Mouse (Mus musculus) layer of hippocampus, adult 18-20 months (tissue): Measurements from ENCODE around the gene Nsf. TPM values are rescaled to one million over a fixed set of nuclear protein-coding genes. Genes with fewer than 3 reads are reported as not detected.

Source experiments
- DNase-seq, 2 experiments: peaks; one replicate each; pipeline ENCODE4 v3.0.0; 2022; ENCODE audit warnings: low spot score in 2 of 2
- total RNA-seq, 2 experiments: library from RNA; stranded (reverse); gene quantifications; 2 replicates each; pipeline ENCODE4 v1.2.3; 2021

Nsf gene
- total RNA-seq, 2 experiments from 2014 or later, result 1,253 to 1,269 TPM

DNA sequence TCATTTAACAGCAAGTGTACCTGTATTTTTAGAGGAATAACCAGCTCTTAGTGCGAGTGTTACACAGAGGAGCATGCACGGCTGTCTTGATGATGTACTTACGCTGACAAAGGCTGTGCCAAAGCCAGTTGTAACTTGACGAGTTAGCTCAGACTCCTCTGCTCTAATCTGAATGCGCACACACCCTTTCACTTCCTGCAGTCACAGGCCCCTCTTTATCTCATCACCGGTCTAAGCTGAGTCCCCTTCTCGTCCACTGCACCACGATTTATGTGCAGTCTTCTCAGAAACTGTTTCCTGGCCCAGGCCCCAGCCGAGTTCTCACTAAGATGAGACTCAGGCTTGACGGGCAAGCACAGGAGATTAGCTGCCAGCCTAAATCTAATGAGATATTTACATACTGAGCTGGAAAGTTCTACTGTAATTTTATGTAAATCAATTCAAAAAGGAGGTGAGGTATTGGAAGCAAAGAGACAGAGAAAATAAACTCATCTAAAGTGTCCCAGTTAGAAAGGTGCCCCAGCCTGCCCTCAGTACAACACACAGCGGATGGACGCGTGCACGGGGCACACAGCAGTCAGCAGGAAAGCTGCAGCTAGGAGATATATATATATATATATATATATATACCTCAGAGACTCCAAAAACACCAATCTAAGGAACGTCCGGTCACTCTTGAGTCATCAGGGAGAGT is 101.1 kb downstream of the Nsf start:
- no peak for DNase-seq

DNA sequence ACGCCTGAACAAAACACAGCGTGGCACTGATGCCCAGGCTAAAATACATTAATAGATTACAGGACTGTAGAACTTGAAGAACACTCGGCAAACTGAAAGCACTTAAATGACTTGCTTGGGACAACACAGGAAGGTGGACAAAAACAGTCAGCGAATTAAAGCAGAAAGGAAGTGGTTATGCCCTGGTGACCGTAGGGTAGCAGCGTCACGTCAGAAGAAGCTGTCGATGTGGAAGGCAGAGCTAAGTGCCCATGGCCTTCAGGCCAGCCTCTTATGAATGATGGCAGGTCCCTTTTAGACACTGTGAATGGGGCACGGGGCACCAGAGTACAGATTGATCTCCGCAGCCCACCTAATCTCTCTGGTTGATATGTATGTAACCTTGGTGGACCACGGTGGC is 105.6 kb downstream of the Nsf start:
- DNase-seq, result no peak

DNA sequence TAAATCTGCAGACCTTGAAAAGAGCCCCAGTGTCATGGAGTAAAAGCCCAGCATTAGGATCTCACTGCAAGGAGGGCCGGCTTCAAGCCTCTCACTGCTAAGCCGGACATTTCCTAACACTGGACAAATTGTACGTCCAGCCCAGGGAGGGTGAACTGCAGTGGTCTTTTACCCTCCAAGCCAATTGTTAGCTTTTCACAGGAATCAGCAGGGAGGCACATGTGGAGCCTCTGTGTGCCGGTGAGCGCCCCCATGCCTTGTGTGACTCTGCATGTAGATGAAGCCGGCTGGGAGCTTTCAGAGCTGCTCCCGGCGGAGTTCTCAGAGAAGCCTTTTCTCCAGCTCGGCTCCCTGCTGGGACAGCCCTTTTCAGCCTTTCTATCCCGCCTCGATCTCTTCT is 113.0 kb downstream of the Nsf start:
- peak; percentile 30 to 55 for DNase-seq

DNA sequence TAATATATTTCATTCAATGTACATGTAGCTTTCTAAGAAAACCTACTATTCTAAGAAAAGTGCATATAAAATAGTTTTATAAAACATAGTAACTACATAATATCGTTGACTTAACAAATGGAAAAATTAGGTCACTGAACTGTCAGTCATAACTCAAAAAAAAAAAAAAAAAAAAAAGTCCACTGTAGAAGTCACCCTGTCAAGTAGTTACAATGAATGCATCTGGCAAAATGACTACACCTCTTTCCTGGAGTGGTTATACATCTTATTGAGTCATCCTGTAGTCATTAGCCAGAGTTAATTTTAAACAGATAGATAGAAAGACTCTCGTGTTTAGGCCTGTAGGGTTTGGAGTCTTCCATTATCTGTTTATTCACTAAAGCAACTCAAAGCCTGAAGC is 114.9 kb downstream of the Nsf start:
- DNase-seq, result no peak

DNA sequence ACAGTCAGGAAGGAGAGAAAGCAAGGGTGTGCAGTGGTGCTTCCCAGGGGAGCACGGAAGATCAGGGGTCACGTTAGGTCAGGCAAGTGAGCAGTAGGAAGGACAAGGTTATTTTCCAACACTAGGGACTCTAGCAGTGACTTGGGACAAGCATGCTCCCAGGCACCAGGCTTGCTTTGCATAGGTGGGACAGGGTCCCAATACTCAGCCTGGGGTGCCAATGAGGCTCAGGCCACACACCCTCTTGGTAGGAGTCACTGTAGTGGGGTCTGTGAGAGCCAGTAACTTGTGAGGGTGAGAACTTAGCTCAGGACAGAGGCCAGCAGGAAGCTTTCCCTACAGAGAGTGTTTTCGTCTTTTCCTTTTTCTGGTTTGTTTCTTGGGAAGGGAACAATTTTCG is 121.5 kb downstream of the Nsf start:
- no peak for DNase-seq

DNA sequence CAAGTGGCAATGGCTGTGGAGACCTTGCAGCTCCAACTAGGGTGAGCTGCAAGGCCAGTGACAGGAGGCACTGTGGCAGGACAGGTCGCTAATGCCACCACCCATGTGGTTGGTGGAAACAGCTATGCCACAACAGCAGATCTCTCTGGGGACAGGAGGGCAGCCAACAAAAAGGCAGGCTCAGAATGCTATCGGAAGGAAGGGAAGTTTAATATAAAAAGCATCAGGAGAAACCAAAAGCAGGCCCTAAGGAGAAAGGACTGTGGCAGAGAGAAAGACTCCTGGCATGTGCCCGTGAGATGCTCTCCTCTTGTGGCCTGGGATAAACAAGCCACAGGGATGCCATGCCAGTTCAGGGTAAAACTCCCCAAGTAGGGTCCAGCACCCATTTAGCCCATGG is 122.1 kb downstream of the Nsf start:
- no peak for DNase-seq

DNA sequence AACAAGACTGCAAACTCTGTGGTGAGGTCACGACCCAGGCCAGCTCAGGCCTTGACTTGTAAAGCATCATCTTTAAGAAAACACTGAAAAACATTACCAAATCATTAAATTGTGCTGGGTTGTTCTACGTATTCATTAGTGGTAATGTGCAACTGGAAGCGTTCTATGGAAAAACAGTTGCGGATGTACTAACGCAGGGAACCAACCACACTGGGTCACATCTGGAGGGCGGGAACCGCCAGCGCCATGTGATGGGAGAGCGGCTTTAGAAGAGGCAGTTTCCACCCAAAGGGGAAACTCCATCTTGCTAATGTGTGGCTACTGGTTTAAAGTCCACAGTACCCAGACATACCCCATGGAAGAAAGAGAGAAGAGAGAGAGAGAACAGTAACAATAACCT is 123.4 kb downstream of the Nsf start:
- no peak for DNase-seq

DNA sequence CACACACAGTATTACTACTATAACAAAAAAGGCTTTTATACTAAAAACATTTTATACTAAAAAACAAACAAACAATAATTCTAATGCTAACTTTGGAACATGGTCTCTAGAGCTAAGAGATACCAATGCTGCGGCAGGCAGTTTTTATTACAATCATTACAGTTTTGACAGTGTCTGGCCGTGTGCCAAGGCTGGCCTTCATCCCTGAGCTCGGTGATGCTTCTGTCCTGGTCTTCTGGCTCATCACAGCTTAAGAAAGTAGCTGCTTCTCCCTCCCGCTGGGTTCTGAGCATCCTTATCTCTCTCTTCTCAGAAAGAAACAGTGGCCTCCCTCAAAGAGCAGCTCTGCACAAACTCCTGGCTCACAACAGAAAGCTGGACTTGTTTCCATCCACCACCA is 123.9 kb downstream of the Nsf start:
- no peak for DNase-seq

DNA sequence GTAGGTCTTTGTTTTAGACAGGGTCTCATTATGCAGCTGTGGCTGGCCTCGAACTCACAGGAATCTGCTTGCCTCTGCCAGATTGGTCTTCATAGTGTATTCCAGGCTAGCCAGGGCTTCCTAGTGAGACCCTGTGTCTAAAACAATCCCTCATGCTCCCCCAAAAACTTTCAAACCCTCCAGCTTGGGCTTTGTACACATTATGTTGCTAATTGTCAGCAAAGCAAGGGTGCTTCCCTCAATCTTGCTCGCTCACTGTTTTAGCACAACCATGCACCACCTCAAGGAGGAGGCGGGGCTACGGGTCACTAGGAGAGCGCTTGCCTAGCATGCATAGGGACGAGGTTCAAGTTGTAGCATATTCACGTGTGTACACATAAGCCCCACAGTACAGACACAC is 125.0 kb downstream of the Nsf start:
- no peak for DNase-seq

DNA sequence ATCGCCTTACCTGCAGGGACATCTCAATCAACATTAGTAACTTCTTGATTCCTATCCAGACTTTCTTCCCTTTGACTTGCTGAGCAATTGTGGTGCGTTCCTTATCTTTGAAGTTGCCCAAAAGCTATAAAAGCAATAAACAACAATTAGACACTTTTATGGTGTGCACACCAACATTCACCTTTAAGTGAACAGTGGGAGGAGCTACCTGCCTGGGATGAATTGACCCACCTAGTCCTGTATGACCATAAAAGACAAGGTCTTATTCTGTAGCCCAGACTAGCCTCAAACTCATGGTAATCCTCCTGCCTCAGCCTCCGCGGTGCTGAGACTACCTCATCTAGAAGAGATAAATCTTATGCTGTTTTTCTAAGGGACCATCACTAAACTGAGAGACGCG is 126.7 kb downstream of the Nsf start:
- DNase-seq, result no peak

DNA sequence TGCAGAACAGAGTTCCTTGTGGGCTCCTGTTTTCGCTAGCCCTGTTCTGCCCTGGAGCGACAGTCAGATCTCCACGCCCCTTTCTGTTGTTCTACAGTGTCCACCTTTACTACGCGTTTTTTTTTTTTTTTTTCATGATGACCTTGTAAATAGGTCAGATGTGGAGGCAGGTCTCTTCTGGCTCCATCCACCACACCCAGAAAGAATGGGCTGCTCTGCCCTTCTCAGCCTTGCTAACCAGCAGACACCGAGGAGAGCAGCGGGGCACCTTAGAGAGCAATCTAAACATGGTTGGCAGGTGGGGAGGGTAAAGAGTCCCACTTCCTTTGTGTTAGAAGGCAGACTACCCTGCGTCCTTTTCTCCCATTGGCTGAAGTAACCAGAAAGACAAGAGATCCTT is 137.1 kb downstream of the Nsf start:
- no peak for DNase-seq

DNA sequence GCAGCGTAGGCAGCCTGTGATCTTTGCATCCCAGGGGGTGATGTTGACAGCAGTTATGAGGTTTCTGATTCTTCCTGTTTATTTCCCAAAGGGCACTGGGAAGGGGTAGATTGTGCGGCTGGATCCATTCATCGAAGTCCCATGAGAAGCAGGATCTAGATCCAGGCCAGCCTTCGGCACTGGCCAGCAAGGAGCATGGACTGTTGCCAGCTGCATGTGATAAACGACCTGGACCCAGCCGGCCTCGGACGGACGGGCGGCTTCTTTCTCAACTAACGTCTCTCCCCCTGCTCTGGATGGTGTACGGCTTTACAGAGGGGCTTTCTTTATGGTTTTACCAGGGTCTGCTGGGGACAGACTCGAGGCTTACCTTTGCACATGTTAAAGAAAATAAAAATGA is 137.9 kb downstream of the Nsf start:
- DNase-seq, result no peak

DNA sequence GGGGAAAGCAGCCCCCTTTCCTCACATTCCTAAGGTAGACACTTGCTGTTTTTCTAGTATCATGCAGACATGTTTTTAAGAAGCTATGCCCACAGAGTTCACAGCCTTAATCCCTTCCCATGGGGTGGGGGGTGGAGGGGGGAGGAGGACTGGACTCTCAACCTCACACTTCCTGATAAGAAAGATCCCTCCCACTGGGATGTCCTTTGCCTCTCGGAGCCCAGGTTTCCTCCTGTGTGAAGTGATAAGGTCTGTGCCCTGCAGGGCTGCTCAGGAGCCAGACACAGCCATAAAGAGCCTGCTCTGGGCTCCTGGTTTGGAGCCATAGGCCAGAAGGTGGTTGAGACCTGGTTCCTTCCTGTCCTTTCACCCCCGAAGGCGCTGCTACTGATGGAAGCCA is 139.0 kb downstream of the Nsf start:
- no peak for DNase-seq

DNA sequence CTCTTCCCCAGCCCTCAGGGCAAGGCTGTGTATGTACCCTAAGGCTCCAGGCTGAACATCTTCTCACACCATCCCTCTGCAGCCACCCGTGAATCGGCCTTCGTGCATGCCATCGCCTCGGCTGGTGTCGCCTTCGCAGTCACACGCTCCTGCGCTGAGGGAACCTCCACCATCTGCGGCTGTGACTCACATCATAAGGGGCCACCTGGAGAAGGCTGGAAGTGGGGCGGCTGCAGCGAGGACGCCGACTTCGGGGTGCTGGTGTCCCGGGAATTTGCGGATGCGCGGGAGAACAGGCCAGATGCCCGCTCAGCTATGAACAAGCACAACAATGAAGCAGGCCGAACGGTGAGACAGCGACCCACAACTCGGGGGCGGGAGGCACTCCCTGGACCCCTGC is 142.6 kb downstream of the Nsf start:
- DNase-seq, result peak in 1 of 2 experiments; percentile 48

DNA sequence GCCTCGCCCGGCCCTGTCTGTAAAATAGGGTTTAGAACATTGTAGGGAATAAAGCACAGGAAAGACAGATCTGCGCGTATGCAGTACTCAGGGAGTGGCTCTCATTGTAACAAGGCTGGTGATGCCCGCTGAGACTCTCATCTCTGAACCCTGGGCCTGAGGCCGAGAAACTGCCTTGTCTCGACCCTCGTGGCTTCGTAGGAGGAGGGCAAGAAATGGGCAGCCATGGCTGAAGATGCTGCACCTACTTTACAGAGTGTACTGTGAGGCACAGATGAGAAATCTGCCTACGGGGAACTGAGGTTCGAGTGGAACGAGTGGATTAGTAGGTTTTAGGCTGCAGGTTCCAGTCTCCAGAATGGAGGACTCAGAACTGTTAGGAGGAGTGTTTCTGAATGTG is 143.2 kb downstream of the Nsf start:
- DNase-seq, result no peak

DNA sequence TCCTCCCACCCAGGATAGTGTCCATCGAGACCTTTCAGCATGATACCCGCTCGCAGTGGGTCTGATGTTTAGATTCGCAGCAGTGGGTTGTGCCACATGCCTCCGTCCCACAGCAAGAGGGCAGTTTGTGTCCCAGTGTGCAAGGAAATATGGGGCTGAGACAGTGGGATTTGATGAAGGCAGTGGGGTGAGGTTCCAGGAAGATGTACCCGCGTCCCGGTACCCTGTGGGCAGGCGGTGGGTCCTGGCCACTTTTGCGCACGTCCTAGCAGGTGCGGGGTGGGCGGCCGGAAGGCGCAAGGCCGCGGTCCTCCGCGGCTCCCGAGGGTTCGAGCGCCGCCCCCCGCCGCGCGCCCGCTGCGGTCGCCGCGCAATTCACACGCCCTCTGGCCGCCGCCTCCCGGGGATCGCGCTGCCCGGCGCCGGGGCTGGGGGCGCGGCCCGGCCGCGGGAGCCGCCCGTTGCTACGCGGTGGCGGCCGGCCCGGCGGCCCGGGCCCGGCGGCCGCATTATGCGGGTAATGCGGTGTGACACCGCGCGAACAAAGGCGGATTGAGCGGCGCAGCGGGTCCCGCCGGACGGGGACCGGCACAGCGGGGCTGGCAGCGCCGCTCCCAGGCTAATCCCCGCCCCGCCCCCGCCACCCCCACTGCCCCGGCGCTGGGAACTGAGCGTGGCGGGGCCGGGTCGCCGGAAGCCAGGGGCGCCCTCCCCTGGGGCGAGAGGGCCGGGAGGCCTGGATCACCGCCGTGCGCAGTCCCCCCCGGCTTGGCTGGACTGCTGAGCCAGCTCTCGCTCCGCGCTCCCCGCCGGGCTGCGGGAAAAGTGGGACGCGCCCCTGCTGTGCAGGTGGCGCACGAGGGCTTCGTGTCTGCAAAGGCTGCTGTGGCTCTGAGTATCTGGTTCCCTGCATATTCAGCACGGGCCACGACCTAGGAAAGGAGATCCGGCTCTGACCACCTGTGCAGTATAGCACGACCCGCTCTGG is 144.0 kb downstream of the Nsf start:
- peak in 1 of 2 experiments; percentile 27 for DNase-seq

DNA sequence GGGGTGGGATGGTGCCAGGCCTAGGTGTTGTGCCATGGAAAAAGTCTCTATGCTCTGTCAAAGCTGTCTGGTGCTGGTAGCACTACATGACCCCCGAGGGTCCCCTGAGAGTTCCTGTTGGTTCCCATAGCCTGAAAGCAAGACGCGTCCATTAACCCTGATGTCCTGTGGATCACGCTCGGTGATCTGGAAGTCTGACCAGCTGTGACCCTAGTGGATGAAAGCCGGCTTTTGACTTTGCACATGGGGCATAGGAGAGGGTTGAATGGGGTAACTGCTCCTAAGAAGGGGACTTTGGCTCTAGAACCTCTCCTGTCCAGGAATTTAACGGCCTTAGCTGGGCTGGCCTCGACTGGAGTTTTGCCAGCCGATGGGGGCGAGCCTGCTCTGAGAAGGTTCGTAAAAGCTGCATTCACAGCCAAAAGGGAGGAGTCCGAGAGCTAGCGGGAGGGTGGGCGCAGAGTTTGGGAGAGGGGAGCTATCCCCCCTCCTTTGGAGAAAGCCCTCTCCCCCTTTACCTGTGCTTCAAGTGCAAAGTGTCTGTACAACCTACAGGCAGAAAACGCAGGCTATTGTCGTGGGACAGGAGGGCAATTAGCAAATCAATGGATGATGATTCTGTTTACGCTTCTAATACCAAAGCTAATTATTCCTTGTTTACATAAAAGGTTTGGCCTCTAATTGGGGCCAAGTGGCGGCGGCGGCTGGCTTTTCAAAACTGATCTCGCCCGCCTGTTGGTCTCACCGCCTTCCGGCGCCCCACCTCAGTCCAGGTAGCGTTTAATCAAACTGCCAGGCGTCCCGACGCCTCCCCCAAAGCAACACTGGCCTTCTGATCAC is 144.9 kb downstream of the Nsf start:
- DNase-seq, result no peak

DNA sequence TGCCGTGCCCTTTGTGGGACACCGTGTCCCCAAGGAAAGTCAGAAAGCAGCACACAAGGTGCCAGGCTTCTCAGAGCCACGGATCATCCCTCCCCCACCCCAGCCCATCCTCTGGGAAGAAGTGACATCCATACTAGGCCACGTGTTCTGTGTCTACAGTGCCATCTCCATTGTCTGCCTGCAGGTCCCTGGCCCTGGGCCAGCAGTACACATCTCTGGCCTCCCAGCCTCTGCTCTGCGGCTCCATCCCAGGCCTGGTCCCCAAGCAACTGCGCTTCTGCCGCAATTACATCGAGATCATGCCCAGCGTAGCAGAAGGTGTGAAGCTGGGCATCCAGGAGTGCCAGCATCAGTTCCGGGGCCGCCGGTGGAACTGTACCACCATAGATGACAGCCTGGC is 145.9 kb downstream of the Nsf start:
- peak in 1 of 2 experiments; percentile 34 for DNase-seq

DNA sequence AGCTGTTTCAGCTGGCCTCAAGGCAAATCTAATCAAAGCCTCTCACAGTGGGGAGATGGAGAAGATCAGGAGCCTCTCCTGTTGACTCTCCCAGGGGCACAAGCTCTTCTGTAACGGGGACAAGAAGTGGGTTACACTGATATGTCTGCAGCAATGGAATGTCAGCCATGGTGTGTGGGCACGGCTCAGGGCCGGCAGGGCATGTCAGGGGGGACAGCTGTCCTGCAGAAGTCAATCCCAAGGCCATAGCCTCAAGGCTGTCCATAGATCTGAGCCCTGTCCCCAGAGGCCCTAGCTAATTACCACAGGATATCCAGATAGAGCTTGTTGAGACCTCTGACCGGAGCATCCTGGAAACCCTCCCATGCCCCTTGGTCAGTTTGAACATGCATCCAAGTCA is 149.1 kb downstream of the Nsf start:
- DNase-seq, result no peak

DNA sequence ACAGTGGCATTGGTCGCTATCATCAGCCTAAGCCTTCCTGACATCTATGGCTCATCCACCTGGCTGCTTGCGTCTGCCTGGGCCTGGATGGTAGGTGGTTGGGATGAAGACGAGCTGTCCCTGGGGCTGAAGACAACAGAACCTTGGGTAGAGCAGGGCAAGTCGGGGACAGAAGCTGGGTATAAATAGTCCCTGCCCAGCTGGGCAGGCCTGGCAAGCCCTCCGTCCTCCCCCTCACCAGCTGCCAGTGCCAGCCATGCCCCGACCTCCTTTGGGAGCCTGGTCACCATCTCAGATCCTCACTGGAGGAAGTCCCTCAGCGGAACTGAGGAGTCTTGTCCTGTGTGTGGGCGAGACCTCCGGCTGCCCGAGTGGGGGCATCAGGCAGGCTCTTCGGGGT is 149.7 kb downstream of the Nsf start:
- DNase-seq, result no peak

DNA sequence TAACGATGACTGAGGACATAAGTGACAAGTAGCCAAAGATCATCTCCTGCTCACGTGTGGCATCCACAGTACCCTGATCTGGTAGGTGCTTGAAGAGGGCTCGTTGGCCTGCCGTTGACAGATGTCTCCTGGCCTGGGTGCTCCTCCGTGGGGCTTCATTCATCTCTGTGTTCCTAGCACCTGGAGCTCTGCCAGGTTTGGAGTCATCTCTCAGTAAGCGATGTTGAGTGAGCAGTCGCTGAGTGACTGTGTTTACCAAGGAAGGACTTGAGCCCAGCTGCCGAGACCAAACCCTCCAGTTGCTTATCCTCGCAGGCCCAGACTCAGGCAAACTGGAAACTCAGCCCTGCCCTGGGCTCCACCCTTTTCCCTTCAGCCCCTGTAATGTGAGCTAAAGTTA is 152.7 kb downstream of the Nsf start:
- no peak for DNase-seq

DNA sequence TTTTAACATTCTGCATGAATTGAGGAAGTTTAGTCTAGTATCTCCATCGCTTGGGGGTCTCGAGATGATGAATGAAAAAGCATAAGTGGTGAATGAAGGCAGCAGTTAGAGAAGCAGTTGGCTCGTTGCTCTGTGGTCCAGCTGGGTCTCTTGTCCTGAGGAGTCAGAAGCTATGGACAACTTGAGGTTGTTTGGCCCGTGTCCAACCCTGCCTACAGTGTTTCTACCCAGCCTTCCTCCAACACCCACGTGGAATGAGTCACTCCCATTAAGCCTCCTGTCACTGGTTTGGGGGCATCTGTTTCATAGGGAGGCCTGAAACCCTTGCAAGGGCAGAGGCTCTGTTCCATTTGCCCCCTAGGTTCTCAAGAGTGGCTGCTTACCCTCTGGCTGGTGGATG is 163.9 kb downstream of the Nsf start:
- DNase-seq, result peak in 1 of 2 experiments; percentile 42
